Mouse (Mus musculus) liver, embryonic 14.5 days (tissue): ENCODE measurements around the gene Rnf151. TPM values are rescaled to one million over a fixed set of nuclear protein-coding genes. Genes with fewer than 3 reads are reported as not detected.

ENCODE experiments used
- ATAC-seq: fragments of 200-750 bp; cut with Nextera tagmentation; 2 replicates; pipeline ENCODE4 v1.8.0; 2017; ENCODE audit warnings: moderate number of reproducible peaks, mild to moderate bottlenecking, moderate library complexity; ENCODE audit not compliant: insufficient read depth
- DNase-seq, 3 experiments: peaks; one replicate each; pipeline ENCODE4 v3.0.0-alpha.2; 2012 to 2013; ENCODE audit warnings: low read depth in 3 of 3, low spot score in 3 of 3
- H3K27ac ChIP-seq: fragments of 300-500 bp; sonication (generic); 2 replicates; pipeline ENCODE4 v1.5.1; 2014; ENCODE audit warnings: moderate library complexity, mild to moderate bottlenecking, control low read depth, inconsistent platforms
- H3K27me3 ChIP-seq: fragments of 300-500 bp; sonication (generic); 2 replicates; pipeline ENCODE4 v1.6.1; 2014; ENCODE audit warnings: mild to moderate bottlenecking, low read length, moderate library complexity; ENCODE audit not compliant: control insufficient read depth, insufficient read depth
- H3K36me3 ChIP-seq: fragments of 300-500 bp; sonication (generic); replicated peaks from 2 replicates; pipeline ENCODE4 v1.6.1; 2014; ENCODE audit warnings: low read depth; ENCODE audit not compliant: control insufficient read depth, insufficient read depth
- H3K4me1 ChIP-seq, 2 experiments: fragments of 200-500 bp in 1 of 2; fragments of 300-500 bp in 1 of 2; sonication (generic) in 1 of 2; replicated peaks; 2 replicates each; pipeline ENCODE4 v1.6.1; 2012 to 2014; ENCODE audit warnings: antibody characterized with exemption in 1 of 2, inconsistent platforms in 1 of 2, low read length in 1 of 2; ENCODE audit not compliant: control insufficient read depth in 2 of 2, insufficient read depth in 2 of 2
- H3K4me2 ChIP-seq: fragments of 300-500 bp; sonication (generic); 2 replicates; pipeline ENCODE4 v1.6.1; 2014; ENCODE audit warnings: low read depth, mild to moderate bottlenecking, control low read depth, moderate library complexity
- H3K4me3 ChIP-seq, 2 experiments: fragments of 200-500 bp in 1 of 2; fragments of 300-500 bp in 1 of 2; sonication (generic) in 1 of 2; 2 replicates each; pipeline ENCODE4 v1.5.1; 2012 to 2014; ENCODE audit warnings: low read depth in 2 of 2, low read length in 2 of 2, mild to moderate bottlenecking in 2 of 2, control low read depth in 1 of 2, inconsistent platforms in 1 of 2, moderate library complexity in 1 of 2; ENCODE audit not compliant: insufficient read depth in 1 of 2
- H3K9ac ChIP-seq: fragments of 300-500 bp; sonication (generic); replicated peaks from 2 replicates; pipeline ENCODE4 v1.6.1; 2014; ENCODE audit warnings: mild to moderate bottlenecking, control low read depth, moderate library complexity
- H3K9me3 ChIP-seq: fragments of 300-500 bp; sonication (generic); 2 replicates; pipeline ENCODE4 v1.6.1; 2016; ENCODE audit warnings: low read length, mixed read lengths; ENCODE audit not compliant: control insufficient read depth
- CTCF ChIP-seq: IDR thresholded peaks from 2 replicates; pipeline ENCODE4 v1.5.1; 2016; ENCODE audit warnings: antibody characterized with exemption, low read depth, control low read depth
- EP300 ChIP-seq: IDR thresholded peaks from 2 replicates; pipeline ENCODE4 v1.6.1; 2016; ENCODE audit warnings: antibody characterized with exemption, low read depth
- WGBS: fragments of 180-500 bp; shearing (Covaris S2); extraction: QIAGEN DNeasy Blood & Tissue Kit; methylation state at CpG from one replicate; pipeline ENCODE4 v1.1.7; 2014; ENCODE audit not compliant: insufficient replicate concordance; 5-methylcytosine and 5-hydroxymethylcytosine counted together
- polyA plus RNA-seq, 2 experiments: library from polyadenylated mRNA; depleted of rRNA in 1 of 2; stranded (reverse) in 1 of 2; unstranded in 1 of 2; fragments of >200 nt; fragmentation: Nextera tagmentation in 1 of 2; extraction: Ambion mirVana in 1 of 2; gene quantifications; 2 replicates each; pipeline versions ENCODE4 v1.2.1 to v1.2.3; 2012 to 2014

Gene Rnf151
- polyA plus RNA-seq, 2 experiments = 0.11 TPM; not detected in 1

GRCm38 (mm10) chr17:24752415-24753394 lies 34.8 kb upstream of the Rnf151 start, which contains the start of gene Hs3st6:
TSS of gene Hs3st6 (plus strand) at chr17:24752988.
- 2% methylated on average over 78 of the region's 82 CpGs for WGBS
- Histone ChIP-seq H3K9ac (no peak within 1 kb of the TSS), H3K27ac (no peak within 1 kb of the TSS), H3K36me3 (no peaks in the 10 kb centered on the region), H3K9me3 (no peaks in the 10 kb centered on the region), H3K27me3 (peaks cover 55% of the 10 kb centered on the region), H3K4me2 (peak within 1 kb of the TSS; percentile 68), H3K4me1 (no peaks in the 10 kb centered on the region; a peak in 1 of 4 replicates), H3K4me3 (peak within 1 kb of the TSS; percentile 41 to 45)
- no peak for TF ChIP-seq CTCF
- TF ChIP-seq EP300 = no peak
- DNase-seq = no peak
- ATAC-seq = peak; percentile 75

- Histone ChIP-seq H3K9ac (no peak overlapping the region), H3K9me3 (no peaks in the 10 kb centered on the region), H3K4me2 (no peak overlapping the region), H3K36me3 (no peaks in the 10 kb centered on the region), H3K27ac (no peak overlapping the region), H3K4me3 (no peak overlapping the region), H3K27me3 (peaks cover 55% of the 10 kb centered on the region), H3K4me1 (no peaks in the 10 kb centered on the region; a peak in 1 of 4 replicates)
- ATAC-seq (no peak), DNase-seq (no peak)
- TF ChIP-seq EP300 = no peak
- no peak for TF ChIP-seq CTCF
- 11% methylated on average over 4 of the region's 4 CpGs for WGBS
Observed at GRCm38 (mm10) chr17:24751528-24751927, 33.7 kb upstream of the Rnf151 start.

GRCm38 (mm10) chr17:24746986-24747385 lies 29.1 kb upstream of the Rnf151 start:
- Histone ChIP-seq H3K27ac (no peak overlapping the region), H3K4me3 (no peak overlapping the region), H3K9ac (no peak overlapping the region), H3K4me1 (0 out of 4 replicates have a peak, but pooled peaks cover 0 to 3% of the 10 kb centered on the region in 2 experiments), H3K9me3 (no peaks in the 10 kb centered on the region), H3K27me3 (peaks cover 21% of the 10 kb centered on the region), H3K4me2 (no peak overlapping the region), H3K36me3 (no peaks in the 10 kb centered on the region)
- ATAC-seq (no peak), DNase-seq (no peak)
- no peak for TF ChIP-seq CTCF
- TF ChIP-seq EP300 = no peak
- 32% methylated on average over 4 of the region's 4 CpGs for WGBS

GRCm38 (mm10) chr17:24745526-24746497 lies 27.9 kb upstream of the Rnf151 start:
- Histone ChIP-seq H3K36me3 (no peaks in the 10 kb centered on the region), H3K4me3 (no peak overlapping the region), H3K4me2 (no peak overlapping the region), H3K27me3 (peaks cover 11% of the 10 kb centered on the region), H3K27ac (no peak overlapping the region), H3K9me3 (no peaks in the 10 kb centered on the region), H3K4me1 (0 out of 4 replicates have a peak, but pooled peaks cover 0 to 3% of the 10 kb centered on the region in 2 experiments), H3K9ac (no peak overlapping the region)
- 17% methylated on average over 7 of the region's 7 CpGs for WGBS
- peak; percentile 44; the same call in 1 of the 2 replicates for ATAC-seq
- peak; percentile 62 to 74 (median 65) for DNase-seq
- peak; percentile 93 for TF ChIP-seq CTCF
- no peak for TF ChIP-seq EP300
